Mouse (Mus musculus) heart, adult 11 months (tissue): ENCODE measurements around the gene Ctsd.
A peak's percentile ranks its signal among the peaks of the same experiment; 100 is the strongest.

Experiments
- DNase-seq: peaks from one replicate; pipeline ENCODE4 v3.0.0; 2022

The Ctsd gene

GRCm38 (mm10) chr7:142399250-142399649 lies 11.4 kb upstream of the Ctsd start:
- peak; percentile 93 for DNase-seq

GRCm38 (mm10) chr7:142398052-142398451 lies 10.2 kb upstream of the Ctsd start:
- peak; percentile 97 for DNase-seq

DNA sequence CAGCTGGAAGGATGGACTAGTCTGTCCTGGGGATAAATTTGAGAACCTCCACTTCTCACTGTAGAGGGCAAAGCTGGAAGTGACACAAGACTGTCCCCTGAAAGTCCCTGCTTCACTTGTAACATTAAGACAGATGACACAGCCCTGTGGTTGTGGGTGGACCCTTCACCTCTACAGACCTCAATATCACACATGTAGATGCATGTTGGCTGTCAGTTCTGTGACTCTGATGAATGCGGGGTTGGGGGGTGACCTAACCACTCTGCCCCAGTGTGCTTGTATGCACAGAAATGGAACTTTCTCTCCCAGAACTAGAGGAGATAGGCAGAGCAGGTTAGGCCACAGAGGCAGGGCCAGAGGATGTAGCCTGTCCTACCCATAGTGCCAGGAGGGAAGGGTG lies 8.8 kb upstream of the Ctsd start:
- peak; percentile 89 for DNase-seq

- DNase-seq, result no peak
These were observed 7.6 kb upstream of the Ctsd start for GRCm38 (mm10) chr7:142395472-142395871.

DNA sequence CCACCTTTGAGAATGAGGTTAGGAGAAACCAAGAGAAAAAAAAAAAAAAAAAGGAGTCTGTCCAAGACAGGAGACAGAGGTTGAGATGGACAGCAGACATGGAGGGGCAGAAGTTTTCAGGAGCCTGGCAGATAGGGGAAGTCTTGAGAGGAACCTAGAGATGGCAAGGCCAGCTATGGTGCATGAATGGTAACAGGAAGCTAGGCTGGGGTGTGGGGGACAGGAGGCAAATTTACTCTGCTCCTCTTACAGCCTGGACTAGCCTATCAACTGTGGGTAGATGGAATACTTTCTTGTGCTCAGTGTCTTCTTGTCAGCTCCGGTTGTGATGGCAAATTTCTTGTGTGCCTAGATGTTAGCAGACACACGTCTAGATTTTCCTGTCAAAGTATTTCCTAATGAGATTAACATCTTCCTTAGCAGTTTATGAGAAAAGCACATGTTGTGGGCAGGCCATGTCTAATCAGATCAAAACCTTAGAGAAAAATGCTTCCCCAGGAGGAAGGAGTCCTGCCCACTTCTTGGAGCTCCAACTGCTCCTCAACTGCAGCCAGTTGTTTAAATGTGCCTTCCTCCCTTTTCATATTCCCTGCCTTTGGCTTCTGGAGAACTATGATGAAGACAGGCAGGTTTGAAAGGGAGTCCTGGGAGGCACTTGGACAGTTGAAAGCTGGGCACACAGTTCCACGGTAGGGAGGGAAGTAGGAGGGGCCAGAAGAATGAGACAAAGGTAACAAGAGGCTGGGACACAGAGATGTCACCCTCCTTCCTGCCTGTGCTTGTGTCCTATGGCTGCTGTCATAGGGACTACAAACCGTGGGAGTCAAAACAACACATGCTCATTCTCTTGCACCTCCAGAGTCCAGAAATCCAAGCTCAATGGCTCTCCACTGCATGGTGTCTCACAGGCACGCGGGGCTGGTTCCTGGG lies 6.7 kb upstream of the Ctsd start:
- peak; percentile 96 for DNase-seq

GRCm38 (mm10) chr7:142393191-142393590 lies 5.4 kb upstream of the Ctsd start:
- peak; percentile 94 for DNase-seq

DNA sequence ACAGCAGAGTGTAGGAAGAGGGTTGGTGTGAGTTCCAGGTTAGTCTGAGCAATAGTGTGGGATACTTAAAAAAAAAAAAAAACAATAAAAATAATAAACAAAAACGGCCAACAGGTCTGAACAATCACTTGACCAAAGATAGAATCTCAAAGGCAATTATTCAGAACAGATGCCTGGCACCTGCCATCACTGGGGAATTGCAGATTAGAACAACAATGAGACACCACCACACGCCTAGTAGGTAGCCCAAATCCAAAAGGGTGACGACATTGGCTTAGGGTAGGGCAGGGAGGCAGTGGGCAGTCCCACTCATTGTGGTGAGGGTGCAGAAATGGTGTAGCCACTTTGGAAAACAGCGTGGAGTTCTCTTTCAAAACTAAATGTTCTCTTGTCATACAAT lies 3.8 kb upstream of the Ctsd start:
- DNase-seq, result no peak

GRCm38 (mm10) chr7:142391108-142391507 lies 3.3 kb upstream of the Ctsd start:
- no peak for DNase-seq

GRCm38 (mm10) chr7:142389961-142390650 lies 2.3 kb upstream of the Ctsd start:
- peak; percentile 91 for DNase-seq

DNA sequence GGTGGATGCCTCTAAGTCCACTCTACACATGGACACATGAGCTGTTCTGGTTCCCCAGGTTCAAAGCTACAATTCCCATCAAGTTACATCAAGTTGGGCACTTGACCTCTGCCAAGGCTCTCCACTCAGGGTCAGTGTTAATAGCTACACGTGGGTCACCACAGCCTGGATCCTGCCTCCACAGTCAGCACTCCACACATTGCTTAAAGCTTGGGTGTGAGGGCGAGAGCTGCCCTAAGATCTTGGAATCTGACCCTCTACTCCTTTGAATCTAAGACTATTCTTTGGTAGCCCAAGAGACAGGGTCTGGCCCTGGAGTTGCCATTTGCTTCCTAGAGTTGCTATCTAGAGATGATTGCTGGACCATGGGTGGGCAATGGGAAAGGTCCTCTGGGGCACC lies 902 bp upstream of the Ctsd start:
- DNase-seq, result peak; percentile 92

- no peak for DNase-seq
These were observed 360 bp upstream of the Ctsd start for GRCm38 (mm10) chr7:142388198-142388597.

- DNase-seq, result peak; percentile 96
These were observed 1.1 kb downstream of the Ctsd start for GRCm38 (mm10) chr7:142386621-142387201.

DNA sequence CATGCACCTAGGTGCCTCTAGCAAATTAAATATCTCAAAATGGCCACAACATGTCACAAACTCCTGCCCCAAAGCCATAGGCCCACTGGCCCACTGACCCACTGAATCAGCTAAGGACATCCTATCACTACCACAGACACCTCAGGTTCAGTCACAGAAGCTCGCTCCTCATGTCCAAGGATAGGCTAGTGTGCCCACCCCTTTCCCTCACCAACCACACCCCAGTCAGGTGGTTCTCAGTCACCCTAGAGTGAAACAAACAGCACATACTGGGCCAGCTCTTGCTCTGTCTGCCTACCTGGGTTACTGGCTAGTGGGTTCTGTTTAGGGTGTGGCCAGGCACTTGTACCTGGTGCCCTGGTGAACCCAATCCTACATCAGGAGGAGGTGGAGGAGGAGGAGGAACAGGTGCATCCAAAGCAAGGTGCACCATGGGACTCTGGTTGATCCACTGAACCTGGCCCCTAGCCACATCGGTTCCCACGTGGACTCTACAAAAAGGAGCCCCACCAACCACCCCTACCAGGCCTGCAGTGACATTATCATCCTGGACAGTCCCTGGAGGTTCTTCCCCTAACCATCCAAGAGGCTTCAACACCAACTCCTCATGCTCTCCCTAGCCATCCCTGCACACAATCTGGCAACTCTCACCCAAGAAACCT lies 2.0 kb downstream of the Ctsd start:
- DNase-seq, result peak; percentile 90

DNA sequence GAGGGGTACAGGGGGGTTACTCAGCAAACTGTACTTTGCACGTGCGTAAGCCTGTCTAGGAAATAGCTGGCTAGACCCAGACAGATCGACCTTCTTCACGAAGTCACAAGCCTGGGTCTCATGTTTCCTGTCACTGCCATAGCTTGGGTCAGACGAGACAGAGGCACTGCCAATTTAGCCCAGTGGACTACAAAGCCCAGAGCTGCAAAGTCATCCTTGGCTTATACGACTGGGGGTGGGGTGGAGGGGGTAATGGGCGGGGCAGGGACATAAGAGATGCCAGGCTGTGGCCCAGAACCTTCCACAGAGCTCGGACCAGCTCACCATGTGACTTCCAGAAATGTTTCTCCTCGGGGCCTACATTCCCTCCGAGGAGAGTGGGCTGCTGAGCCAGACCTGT lies 3.5 kb downstream of the Ctsd start:
- DNase-seq, result peak; percentile 96

DNA sequence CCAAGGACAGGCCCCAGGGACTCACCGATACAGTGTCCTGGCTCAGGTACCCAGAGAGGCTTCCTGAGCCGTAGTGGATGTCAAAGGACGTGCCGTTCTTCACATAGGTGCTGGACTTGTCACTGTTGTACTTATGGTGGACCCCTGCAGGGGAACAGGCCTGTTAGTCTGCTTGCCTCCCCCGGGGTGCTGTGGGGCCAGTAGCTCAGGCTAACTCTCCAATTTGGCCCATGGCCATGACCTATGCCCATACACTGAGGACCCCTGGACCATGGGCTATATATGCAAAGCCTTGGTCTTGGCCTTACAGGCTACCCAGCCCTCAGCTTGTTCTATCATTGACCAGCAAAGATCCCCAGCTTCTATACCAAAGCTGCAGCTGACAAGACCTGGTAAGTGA lies 5.3 kb downstream of the Ctsd start, which contains the start of gene Gm49369:
Gene Gm49369, minus strand, starts transcription at position 101 of the 400 bp plus-strand sequence.
- peak; percentile 87 for DNase-seq

GRCm38 (mm10) chr7:142381175-142381574 lies 6.7 kb downstream of the Ctsd start:
- peak; percentile 87 for DNase-seq

- no peak for DNase-seq
These were observed 8.7 kb downstream of the Ctsd start for GRCm38 (mm10) chr7:142379186-142379585.

GRCm38 (mm10) chr7:142377233-142377925 lies 10.5 kb downstream of the Ctsd start:
- peak; percentile 87 for DNase-seq

GRCm38 (mm10) chr7:142376096-142376495 lies 11.7 kb downstream of the Ctsd start:
- DNase-seq, result peak; percentile 90

DNA sequence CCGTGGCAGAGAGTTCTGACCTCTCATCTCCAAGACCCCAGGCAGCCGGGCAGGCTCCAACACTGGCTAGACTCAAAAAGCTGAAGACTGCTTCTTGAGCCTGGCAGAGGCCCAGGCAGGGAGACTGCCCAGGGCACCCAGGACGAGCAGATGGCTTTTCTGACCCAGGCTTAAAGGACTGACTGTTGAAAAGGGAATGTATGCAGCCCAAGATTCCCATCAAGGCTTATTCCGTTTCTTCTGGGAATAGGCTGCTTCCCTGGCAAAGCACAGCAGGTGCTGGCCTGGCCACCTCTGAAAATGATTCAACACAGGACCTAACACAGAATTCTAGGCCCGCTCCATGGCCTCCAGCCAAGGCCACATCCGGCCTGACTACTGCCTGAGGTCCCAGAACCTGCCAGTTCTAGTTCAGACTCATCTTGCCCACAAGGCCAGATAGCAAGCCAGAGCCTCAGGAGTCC lies 12.5 kb downstream of the Ctsd start:
- peak; percentile 97 for DNase-seq

GRCm38 (mm10) chr7:142374413-142375015 lies 13.3 kb downstream of the Ctsd start:
- peak; percentile 97 for DNase-seq
